Mouse (Mus musculus): ENCODE measurements around the gene Stim1. TPM values are rescaled to one million over a fixed set of nuclear protein-coding genes. Genes with fewer than 3 reads are reported as not detected.

Gene Stim1
- polyA plus RNA-seq, 1 experiment from 2014 or later: 33.5 TPM

- WGBS: 74% methylated on average over 3 of the region's 3 CpGs
- H3K9me3 ChIP-seq: no peaks in the 10 kb centered on the region
- no peaks in the 10 kb centered on the region for H3K27me3 ChIP-seq
- ATAC-seq (ENCODE audit: insufficient number of reproducible peaks, low FRiP score, low TSS enrichment, low read depth): no peak
- no peak overlapping the region for H3K4me2 ChIP-seq
- no peak overlapping the region for H3K9ac ChIP-seq
- H3K27ac ChIP-seq: no peak overlapping the region
- no peaks in the 10 kb centered on the region for H3K36me3 ChIP-seq
- H3K4me1 ChIP-seq: peaks cover 6% of the 10 kb centered on the region
- H3K4me3 ChIP-seq: no peak overlapping the region
Observed at GRCm38 (mm10) chr7:102347327-102347726, 79.7 kb downstream of the Stim1 start.

GRCm38 (mm10) chr7:102348681-102349080 lies 81.1 kb downstream of the Stim1 start:
- no peak overlapping the region for H3K4me3 ChIP-seq
- WGBS: 56% methylated on average over 2 of the region's 2 CpGs
- H3K27ac ChIP-seq: no peak overlapping the region
- no peak overlapping the region for H3K9ac ChIP-seq
- H3K9me3 ChIP-seq: no peaks in the 10 kb centered on the region
- H3K36me3 ChIP-seq: no peaks in the 10 kb centered on the region
- peaks cover 6% of the 10 kb centered on the region for H3K4me1 ChIP-seq
- ATAC-seq (ENCODE audit: insufficient number of reproducible peaks, low FRiP score, low TSS enrichment, low read depth): no peak
- no peaks in the 10 kb centered on the region for H3K27me3 ChIP-seq
- no peak overlapping the region for H3K4me2 ChIP-seq

GRCm38 (mm10) chr7:102349236-102349635 lies 81.6 kb downstream of the Stim1 start:
- no peak overlapping the region for H3K4me2 ChIP-seq
- no peaks in the 10 kb centered on the region for H3K9me3 ChIP-seq
- H3K27me3 ChIP-seq: no peaks in the 10 kb centered on the region
- WGBS: 62% methylated on average over 5 of the region's 5 CpGs
- H3K9ac ChIP-seq: no peak overlapping the region
- ATAC-seq (ENCODE audit: insufficient number of reproducible peaks, low FRiP score, low TSS enrichment, low read depth): no peak
- H3K27ac ChIP-seq: no peak overlapping the region
- H3K4me1 ChIP-seq: peaks cover 6% of the 10 kb centered on the region
- H3K36me3 ChIP-seq: no peaks in the 10 kb centered on the region
- no peak overlapping the region for H3K4me3 ChIP-seq

- Histone ChIP-seq H3K4me2 (no peak overlapping the region), H3K4me1 (no peaks in the 10 kb centered on the region), H3K9me3 (no peaks in the 10 kb centered on the region), H3K27ac (no peak overlapping the region), H3K9ac (no peak overlapping the region), H3K4me3 (no peak overlapping the region), H3K36me3 (no peaks in the 10 kb centered on the region), H3K27me3 (no peaks in the 10 kb centered on the region)
- WGBS: 26% methylated on average over 1 of the region's 1 CpGs
- no peak for ATAC-seq (ENCODE audit: insufficient number of reproducible peaks, low FRiP score, low TSS enrichment, low read depth)
Observed at GRCm38 (mm10) chr7:102353420-102353819, 85.8 kb downstream of the Stim1 start.

- Histone ChIP-seq H3K9me3 (no peaks in the 10 kb centered on the region), H3K4me1 (no peaks in the 10 kb centered on the region), H3K27ac (no peak overlapping the region), H3K4me2 (no peak overlapping the region), H3K9ac (no peak overlapping the region), H3K27me3 (no peaks in the 10 kb centered on the region), H3K36me3 (no peaks in the 10 kb centered on the region), H3K4me3 (no peak overlapping the region)
- WGBS: 81% methylated on average over 3 of the region's 3 CpGs
- no peak for ATAC-seq (ENCODE audit: insufficient number of reproducible peaks, low FRiP score, low TSS enrichment, low read depth)
Observed at GRCm38 (mm10) chr7:102358124-102358523, 90.5 kb downstream of the Stim1 start.

- WGBS: 35% methylated on average over 2 of the region's 2 CpGs
- H3K36me3 ChIP-seq: no peaks in the 10 kb centered on the region
- H3K4me3 ChIP-seq: no peak overlapping the region
- no peaks in the 10 kb centered on the region for H3K4me1 ChIP-seq
- no peak for ATAC-seq (ENCODE audit: insufficient number of reproducible peaks, low FRiP score, low TSS enrichment, low read depth)
- no peak overlapping the region for H3K9ac ChIP-seq
- no peaks in the 10 kb centered on the region for H3K27me3 ChIP-seq
- no peak overlapping the region for H3K4me2 ChIP-seq
- no peak overlapping the region for H3K27ac ChIP-seq
- no peaks in the 10 kb centered on the region for H3K9me3 ChIP-seq
Observed at GRCm38 (mm10) chr7:102361297-102361696, 93.7 kb downstream of the Stim1 start.

- 74% methylated on average over 1 of the region's 1 CpGs for WGBS
- ATAC-seq (ENCODE audit: insufficient number of reproducible peaks, low FRiP score, low TSS enrichment, low read depth): no peak
- Histone ChIP-seq H3K36me3 (no peaks in the 10 kb centered on the region), H3K4me2 (no peak overlapping the region), H3K9ac (no peak overlapping the region), H3K9me3 (no peaks in the 10 kb centered on the region), H3K27ac (no peak overlapping the region), H3K4me3 (no peak overlapping the region), H3K4me1 (no peaks in the 10 kb centered on the region), H3K27me3 (no peaks in the 10 kb centered on the region)
Observed at GRCm38 (mm10) chr7:102363853-102364252, 96.2 kb downstream of the Stim1 start.

GRCm38 (mm10) chr7:102369661-102370060 lies 102.1 kb downstream of the Stim1 start:
- Histone ChIP-seq H3K27ac (no peak overlapping the region), H3K27me3 (no peaks in the 10 kb centered on the region), H3K36me3 (no peaks in the 10 kb centered on the region), H3K4me2 (no peak overlapping the region), H3K9me3 (no peaks in the 10 kb centered on the region), H3K9ac (no peak overlapping the region), H3K4me3 (no peak overlapping the region), H3K4me1 (no peaks in the 10 kb centered on the region)
- WGBS: 38% methylated on average over 4 of the region's 4 CpGs
- ATAC-seq (ENCODE audit: insufficient number of reproducible peaks, low FRiP score, low TSS enrichment, low read depth): no peak

- no peaks in the 10 kb centered on the region for H3K9me3 ChIP-seq
- H3K27ac ChIP-seq: no peak overlapping the region
- H3K36me3 ChIP-seq: no peaks in the 10 kb centered on the region
- no peak overlapping the region for H3K4me3 ChIP-seq
- no peaks in the 10 kb centered on the region for H3K4me1 ChIP-seq
- no peak for ATAC-seq (ENCODE audit: insufficient number of reproducible peaks, low FRiP score, low TSS enrichment, low read depth)
- no peak overlapping the region for H3K4me2 ChIP-seq
- no peaks in the 10 kb centered on the region for H3K27me3 ChIP-seq
- WGBS: 82% methylated on average over 5 of the region's 5 CpGs
- H3K9ac ChIP-seq: no peak overlapping the region
Observed at GRCm38 (mm10) chr7:102370526-102370925, 102.9 kb downstream of the Stim1 start.

- Histone ChIP-seq H3K4me3 (no peak overlapping the region), H3K27ac (no peak overlapping the region), H3K4me2 (no peak overlapping the region), H3K4me1 (no peaks in the 10 kb centered on the region), H3K9ac (no peak overlapping the region), H3K9me3 (no peaks in the 10 kb centered on the region), H3K36me3 (no peaks in the 10 kb centered on the region), H3K27me3 (no peaks in the 10 kb centered on the region)
- ATAC-seq (ENCODE audit: insufficient number of reproducible peaks, low FRiP score, low TSS enrichment, low read depth): no peak
- WGBS: 94% methylated on average over 3 of the region's 3 CpGs
Observed at GRCm38 (mm10) chr7:102373382-102374072, 105.9 kb downstream of the Stim1 start.

- no peak for ATAC-seq (ENCODE audit: insufficient number of reproducible peaks, low FRiP score, low TSS enrichment, low read depth)
- Histone ChIP-seq H3K27me3 (no peaks in the 10 kb centered on the region), H3K4me2 (no peak overlapping the region), H3K9me3 (no peaks in the 10 kb centered on the region), H3K4me3 (no peak overlapping the region), H3K27ac (no peak overlapping the region), H3K9ac (no peak overlapping the region), H3K4me1 (no peaks in the 10 kb centered on the region), H3K36me3 (no peaks in the 10 kb centered on the region)
- 79% methylated on average over 7 of the region's 7 CpGs for WGBS
Observed at GRCm38 (mm10) chr7:102383221-102383620, 115.6 kb downstream of the Stim1 start.

GRCm38 (mm10) chr7:102385973-102386372 lies 118.4 kb downstream of the Stim1 start:
- WGBS: 88% methylated on average over 3 of the region's 3 CpGs
- no peak overlapping the region for H3K4me3 ChIP-seq
- H3K27me3 ChIP-seq: no peaks in the 10 kb centered on the region
- no peak for ATAC-seq (ENCODE audit: insufficient number of reproducible peaks, low FRiP score, low TSS enrichment, low read depth)
- H3K9ac ChIP-seq: no peak overlapping the region
- H3K4me2 ChIP-seq: no peak overlapping the region
- H3K36me3 ChIP-seq: no peaks in the 10 kb centered on the region
- no peaks in the 10 kb centered on the region for H3K9me3 ChIP-seq
- no peaks in the 10 kb centered on the region for H3K4me1 ChIP-seq
- H3K27ac ChIP-seq: no peak overlapping the region

- no peak overlapping the region for H3K4me2 ChIP-seq
- no peaks in the 10 kb centered on the region for H3K4me1 ChIP-seq
- H3K4me3 ChIP-seq: no peak overlapping the region
- H3K9ac ChIP-seq: no peak overlapping the region
- H3K27me3 ChIP-seq: no peaks in the 10 kb centered on the region
- no peaks in the 10 kb centered on the region for H3K9me3 ChIP-seq
- ATAC-seq (ENCODE audit: insufficient number of reproducible peaks, low FRiP score, low TSS enrichment, low read depth): no peak
- no peak overlapping the region for H3K27ac ChIP-seq
- WGBS: 54% methylated on average over 5 of the region's 5 CpGs
- H3K36me3 ChIP-seq: no peaks in the 10 kb centered on the region
Observed at GRCm38 (mm10) chr7:102389082-102389481, 121.5 kb downstream of the Stim1 start.

Data from limb, embryonic 15.5 days (tissue).